Mouse (Mus musculus): ENCODE measurements around the gene Hba-x. TPM values are rescaled to one million over a fixed set of nuclear protein-coding genes. Genes with fewer than 3 reads are reported as not detected.

Hba-x gene
- not detected in 2 replicates for polyA plus RNA-seq (2012; rRNA removed)

GRCm38 (mm10) chr11:32276347-32276746, at the start of gene Hba-x:
Gene Hba-x, plus strand, starts transcription at chr11:32276400.

GRCm38 (mm10) chr11:32267188-32267884, 8.9 kb upstream of the Hba-x start, which contains the start of gene Nprl3:
Gene Nprl3, minus strand, starts transcription at chr11:32267707.

GRCm38 (mm10) chr11:32283091-32283777, 7.0 kb downstream of the Hba-x start, which contains the start of gene Hba-a1:
Gene Hba-a1, plus strand, starts transcription at chr11:32283511.

GRCm38 (mm10) chr11:32286695-32287492, 10.7 kb downstream of the Hba-x start, which contains the start of gene Hbq1b:
Gene Hbq1b, plus strand, starts transcription at chr11:32286965.

GRCm38 (mm10) chr11:32296203-32296602, 20.0 kb downstream of the Hba-x start, which contains the start of gene Hba-a2:
Gene Hba-a2, plus strand, starts transcription at chr11:32296489.

GRCm38 (mm10) chr11:32299865-32300264, 23.7 kb downstream of the Hba-x start, which contains the start of gene Hbq1a:
Gene Hbq1a, plus strand, starts transcription at chr11:32300069.

Other genes with a start within 250 kb of the Hba-x start
- gene Il9r, start 76.1 kb upstream of the Hba-x start, polyA plus RNA-seq (2012; rRNA removed), result 0.52 and 0.70 TPM in 2 replicates
- 26.2 and 31.0 TPM in 2 replicates for gene Snrnp25, start 71.0 kb upstream of the Hba-x start, polyA plus RNA-seq (2012; rRNA removed)
- gene Rhbdf1, start 54.1 kb upstream of the Hba-x start, polyA plus RNA-seq (2012; rRNA removed), result 234 and 290 TPM in 2 replicates
- gene Mpg, start 49.9 kb upstream of the Hba-x start, polyA plus RNA-seq (2012; rRNA removed), result 16.3 and 20.6 TPM in 2 replicates
- 164 and 171 TPM in 2 replicates for gene Nprl3, start 8.7 kb upstream of the Hba-x start, polyA plus RNA-seq (2012; rRNA removed)
- gene Hba-a1, start 7.1 kb downstream of the Hba-x start, polyA plus RNA-seq (2012; rRNA removed), result 306 and 812 TPM in 2 replicates
- 0.32 and 0.44 TPM in 2 replicates for gene Hbq1b, start 10.6 kb downstream of the Hba-x start, polyA plus RNA-seq (2012; rRNA removed)
- 555 and 957 TPM in 2 replicates for gene Hba-a2, start 20.1 kb downstream of the Hba-x start, polyA plus RNA-seq (2012; rRNA removed)
- not detected in 2 replicates for gene Hbq1a, start 23.7 kb downstream of the Hba-x start, polyA plus RNA-seq (2012; rRNA removed)
- gene Sh3pxd2b, start 71.4 kb downstream of the Hba-x start, polyA plus RNA-seq (2012; rRNA removed), result 21.3 and 24.1 TPM in 2 replicates
- gene Ubtd2, start 179.0 kb downstream of the Hba-x start, polyA plus RNA-seq (2012; rRNA removed), result 18.7 and 20.1 TPM in 2 replicates